14 mouse cellular contexts compared by ENCODE assay signal in genomic region chr10:21268786-21269410, GRCm38 (mm10). TPM values are rescaled to one million over a fixed set of nuclear protein-coding genes. Genes with fewer than 3 reads are reported as not detected.
DNase-seq lines count a peak whose midpoint lies in the region; ATAC-seq and TF ChIP-seq lines count a peak whose summit lies in the region.
"Had no signal": no experiment of that assay in that cellular context is flagged by ENCODE, and none has a peak within 500 bp of the region (broad histone marks: within the 10 kb centered on the region; RNA-seq: fewer than 3 reads in every experiment).

No protein-coding gene starts in this region.

- no peaks in the 10 kb centered on the region for H3K27me3 ChIP-seq in heart, embryonic 11.5 days (ENCODE audit: control insufficient read depth, insufficient read depth, low read length)

- no peak overlapping the region for H3K4me2 ChIP-seq in heart, embryonic 11.5 days

- H3K9ac ChIP-seq in heart, embryonic 11.5 days (ENCODE audit: low read depth, low read length), result no peak overlapping the region

- H3K4me3 ChIP-seq in heart, embryonic 11.5 days (ENCODE audit: low read depth, low read length), result no peak overlapping the region
- no peak overlapping the region for H3K4me3 ChIP-seq in gastrocnemius, adult 2 months
- H3K4me3 ChIP-seq: myocyte had no signal

- intact Hi-C loops in heart, postnatal 10 days (cut with DNase I), result no loop called here
- intact Hi-C loops in gastrocnemius, adult 2 months (cut with DNase I), result no loop called here

- ATAC-seq in heart, embryonic 11.5 days (replicated peaks; ENCODE audit: insufficient number of reproducible peaks, low FRiP score, low TSS enrichment), result peak; percentile 86
- peak; percentile 82 for ATAC-seq in activated CD4-positive, CD25-positive, alpha-beta regulatory T cell, adult 4 months
- ATAC-seq in neutrophil, adult 5-6 weeks (ENCODE audit: extremely low read depth, insufficient number of reproducible peaks, low FRiP score, poor library complexity, severe bottlenecking), result 0 out of 2 replicates have a peak, but pooled peaks have one; percentile 16

- no peaks in the 10 kb centered on the region for H3K9me3 ChIP-seq in heart, embryonic 11.5 days (replicated peaks; ENCODE audit: control insufficient read depth, low read length)

- 51% methylated on average over 6 of the region's 6 CpGs for WGBS in heart, embryonic 11.5 days (ENCODE audit: insufficient replicate concordance)

- no peak for DNase-seq in heart, postnatal 10 days
- peak; percentile 87 for DNase-seq in liver
- DNase-seq in testis, postnatal 14 days (ENCODE audit: low spot score), result no peak
- no peak for DNase-seq in gastrocnemius, adult 2 months
- DNase-seq in testis, postnatal 10 days (ENCODE audit: low spot score), result no peak
- DNase-seq: cerebellum, postnatal 14 days; gastrocnemius, postnatal 10 days; heart, postnatal 36 days; lung, postnatal 36 days; thymus, postnatal 4 days had no signal

- TF ChIP-seq CTCF in gastrocnemius, adult 2 months (IDR thresholded peaks at IDR 0.05), result no peak

- H3K4me1 ChIP-seq in heart, embryonic 11.5 days (ENCODE audit: control insufficient read depth, insufficient read depth, low read length), result no peaks in the 10 kb centered on the region

- no peaks in the 10 kb centered on the region for H3K36me3 ChIP-seq in heart, embryonic 11.5 days (ENCODE audit: control insufficient read depth, insufficient read depth, low read length)

- H3K27ac ChIP-seq in heart, embryonic 11.5 days (ENCODE audit: low read depth, low read length), result peak overlapping the region; percentile 35; the same call in 1 of the 2 replicates
- no peak overlapping the region for H3K27ac ChIP-seq in gastrocnemius, adult 2 months

RNA-seq across cellular contexts. Expression of gene Hbs1l, which starts 26.9 kb away (rescaled TPM):
- polyA plus RNA-seq in heart, embryonic 11.5 days (2014; fragmentation: Nextera tagmentation; extraction: Ambion mirVana), result 80.2 and 87.5 TPM in 2 replicates
- total RNA-seq in heart, postnatal 10 days (2021), result 10 to 100 TPM; 56.6 to 60.9 TPM
- polyA plus RNA-seq in activated CD4-positive, CD25-positive, alpha-beta regulatory T cell, adult 4 months (2017; shearing (Covaris generic)), result 100 to 1,000 TPM; 133 to 141 TPM
- 83.7 and 86.6 TPM in 2 replicates for total RNA-seq in neutrophil, adult 5-6 weeks (2017)
- total RNA-seq in gastrocnemius, adult 2 months (2021), result 10 to 100 TPM; 63.3 to 64.3 TPM

Comparison
In these comparisons a context has a peak if more than half of its experiments do, and no peak if none do; other contexts are left out.
1. ATAC-seq: peak in every context shown above with its lines; median percentile 86 in heart, embryonic 11.5 days; 82 in activated CD4-positive, CD25-positive, alpha-beta regulatory T cell, adult 4 months; 16 in neutrophil, adult 5-6 weeks.